Mouse (Mus musculus) gastrocnemius, postnatal 4 days (tissue): ENCODE data around the gene Senp1. TPM values are rescaled to one million over a fixed set of nuclear protein-coding genes. Genes with fewer than 3 reads are reported as not detected.

Experiments used
- DNase-seq, 2 experiments: peaks; one replicate each; pipeline ENCODE4 v3.0.0; 2021 to 2022; ENCODE audit warnings: low spot score in 2 of 2, mixed read lengths in 2 of 2
- long read RNA-seq, 2 experiments: library from polyadenylated mRNA; stranded (forward); transcript quantifications; one replicate each; pipeline ENCODE4 v2.0.0; 2021
- total RNA-seq, 2 experiments: library from RNA; stranded (reverse); gene quantifications; 2 replicates each; pipeline ENCODE4 v1.2.3; 2021

Gene Senp1
- total RNA-seq = 10 to 100 TPM; 17.7 to 21.7 TPM
- long read RNA-seq, experiment 1, full-length matches to known transcripts = 8 of 22 reads
- long read RNA-seq, experiment 1, partial matches to known transcripts = 1 of 22 reads
- long read RNA-seq, experiment 1, other reads (novel, unspliced or antisense) = 13 of 22 reads
- long read RNA-seq, experiment 2, full-length matches to known transcripts = 7 of 29 reads
- long read RNA-seq, experiment 2, partial matches to known transcripts = 4 of 29 reads
- long read RNA-seq, experiment 2, other reads (novel, unspliced or antisense) = 18 of 29 reads

DNA sequence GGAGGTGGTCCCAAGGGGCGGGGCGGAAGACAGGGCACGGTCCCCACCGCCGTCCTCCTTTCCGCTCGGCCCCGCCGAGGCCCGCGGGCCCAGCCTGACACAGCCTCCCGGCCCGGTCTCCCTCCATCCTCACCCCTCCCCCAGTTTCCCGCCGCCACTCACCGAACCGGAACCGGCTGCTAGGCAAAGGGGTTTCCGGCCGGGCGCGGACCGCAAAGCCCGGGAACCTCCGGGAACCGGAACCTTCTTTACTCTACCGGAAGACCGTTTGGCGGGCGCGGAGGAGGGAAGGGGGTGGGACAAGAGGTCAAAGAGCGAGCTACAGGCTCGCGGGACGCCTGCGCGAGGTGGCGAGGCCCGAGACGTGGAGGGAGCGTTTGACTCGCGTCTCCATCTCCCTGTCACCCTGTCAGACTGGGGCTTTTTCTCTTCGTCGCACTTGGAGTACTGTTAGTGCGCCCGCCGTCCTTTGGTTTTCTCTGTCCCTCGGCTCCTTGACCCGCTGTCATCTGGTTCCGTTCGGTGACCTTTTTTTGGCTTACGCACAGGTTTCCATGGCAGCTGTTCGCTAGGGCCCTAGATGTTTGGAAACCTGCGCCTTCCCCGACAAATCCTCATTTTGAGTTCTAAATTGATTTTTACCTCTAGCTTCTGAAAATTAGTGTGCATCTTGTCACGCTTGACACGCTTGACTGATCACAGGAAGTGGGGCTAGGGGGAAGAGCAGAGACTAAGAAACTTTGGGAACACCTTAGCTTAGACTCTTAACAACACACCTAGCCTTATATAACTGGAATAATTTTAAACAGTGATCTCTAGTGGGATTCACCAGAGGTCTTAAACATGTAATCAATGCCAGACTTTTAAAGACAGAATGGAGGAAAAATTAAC, at the start of gene Senp1:
Senp1 (minus strand) TSS at position 624 of the 891 bp plus-strand sequence.
- peak; percentile 80 to 89 for DNase-seq

DNA sequence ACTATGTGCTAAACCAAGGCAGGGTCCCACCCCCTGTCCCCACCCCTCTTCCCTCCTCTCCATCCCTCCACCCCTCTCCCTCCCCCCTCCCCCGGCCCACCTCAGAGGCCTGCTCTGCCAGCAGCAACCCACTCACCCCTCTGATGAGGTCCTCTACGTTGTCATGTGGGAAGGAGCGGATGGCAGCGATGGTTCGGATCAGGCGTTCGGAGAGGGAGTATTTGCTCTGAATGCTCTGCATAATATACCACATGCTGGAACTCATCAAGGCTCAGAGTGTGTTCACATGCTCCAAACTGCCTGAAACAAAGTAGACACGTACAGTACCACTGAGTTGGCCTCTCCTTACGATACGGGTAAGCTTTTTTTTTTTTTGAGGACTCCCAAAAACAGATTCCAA, 49.0 kb upstream of the Senp1 start:
- DNase-seq = no peak

DNA sequence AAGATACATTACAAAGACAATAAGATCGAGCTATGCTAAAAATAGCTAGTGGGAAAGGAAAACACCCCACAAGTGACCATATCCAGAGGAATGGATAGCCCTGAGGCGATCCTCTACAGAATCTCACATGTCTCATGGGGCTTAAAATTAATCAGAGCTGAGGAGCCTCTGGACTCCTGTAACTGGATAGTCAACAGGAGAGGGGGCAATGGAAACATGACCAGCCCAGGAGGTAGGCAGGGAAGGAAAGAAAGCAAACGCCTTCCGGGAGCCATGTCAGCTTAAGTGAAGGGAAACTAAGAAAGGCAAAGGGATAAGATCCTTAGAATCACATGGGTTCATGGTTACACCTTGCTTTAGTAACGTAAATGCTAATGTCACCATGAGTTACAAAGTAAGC, 47.3 kb upstream of the Senp1 start:
- no peak for DNase-seq

DNA sequence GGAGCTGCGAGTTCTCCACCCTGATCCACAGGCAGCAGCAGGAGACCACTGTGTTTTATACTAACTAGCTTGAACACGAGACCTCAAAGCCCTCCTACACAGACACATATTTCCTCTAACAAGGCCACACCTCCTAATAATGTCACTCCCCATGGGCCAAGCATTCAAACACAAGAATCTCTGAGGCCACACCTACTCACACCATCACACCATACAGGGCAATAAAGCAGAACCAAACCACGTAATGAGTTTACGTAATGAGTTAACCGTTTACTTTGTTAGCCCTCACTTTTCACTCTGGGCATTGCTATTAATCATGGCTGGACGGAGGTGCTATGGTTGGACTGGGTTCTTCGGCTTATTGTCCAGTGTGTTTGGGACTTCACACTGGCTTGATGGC, 46.2 kb upstream of the Senp1 start:
- no peak for DNase-seq

DNA sequence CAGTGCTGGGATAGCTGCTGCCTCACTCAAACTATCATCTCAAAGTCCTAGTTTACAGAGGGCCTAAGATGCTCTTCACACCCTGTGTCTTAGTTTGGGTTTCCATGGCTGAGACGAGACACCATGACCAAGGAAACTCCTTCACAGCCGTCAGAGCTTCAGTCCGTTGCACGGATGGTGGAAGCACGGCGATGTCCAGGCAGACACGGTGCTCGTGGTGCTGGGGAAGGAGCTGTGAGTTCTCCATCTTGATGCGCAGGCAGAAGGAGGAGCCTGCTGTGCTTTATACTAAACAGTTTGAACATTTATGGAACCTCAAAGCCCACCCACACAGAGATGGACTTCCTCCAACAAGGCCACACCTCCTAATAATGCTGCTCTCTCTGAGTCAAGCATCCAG, 43.3 kb upstream of the Senp1 start:
- DNase-seq = no peak

DNA sequence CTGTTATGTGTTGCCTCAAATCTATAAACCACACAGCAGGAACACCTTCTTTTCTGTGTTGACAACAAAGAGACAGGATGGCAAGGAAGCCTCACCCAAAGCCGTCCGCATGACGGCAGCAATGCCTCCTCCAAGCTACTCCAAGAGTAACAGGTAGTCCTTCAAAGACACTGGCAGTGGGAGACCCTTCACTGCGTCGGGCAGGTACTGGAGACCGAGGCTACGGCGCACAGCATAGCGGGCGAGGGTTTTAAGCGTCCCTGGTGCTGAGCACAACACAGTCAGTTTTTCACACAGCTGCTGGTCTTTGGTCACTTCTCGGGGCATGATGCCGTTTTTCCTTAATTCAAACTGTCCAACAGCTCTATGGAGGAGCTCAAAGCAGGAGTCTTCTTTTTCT, 42.1 kb upstream of the Senp1 start:
- no peak for DNase-seq

DNA sequence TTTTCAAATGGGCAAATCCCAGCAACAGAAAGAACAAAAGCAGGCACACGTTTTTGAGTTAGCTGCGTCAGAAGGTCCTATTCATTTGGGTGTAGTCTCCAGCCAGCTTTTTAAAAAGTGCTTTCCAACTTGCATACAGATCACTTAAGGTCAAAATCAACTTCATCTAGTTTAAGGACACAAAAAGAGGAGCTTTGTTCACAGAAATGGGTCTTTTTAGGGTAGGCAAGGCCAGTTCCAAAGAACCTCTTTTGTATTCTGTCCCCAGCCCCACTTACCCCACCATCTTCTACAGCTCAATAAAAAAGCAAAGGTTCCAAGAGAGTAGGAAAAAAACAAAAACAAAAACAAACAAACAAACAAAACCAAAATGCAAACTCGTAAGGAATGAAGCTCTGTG, 41.1 kb upstream of the Senp1 start:
- DNase-seq = no peak

DNA sequence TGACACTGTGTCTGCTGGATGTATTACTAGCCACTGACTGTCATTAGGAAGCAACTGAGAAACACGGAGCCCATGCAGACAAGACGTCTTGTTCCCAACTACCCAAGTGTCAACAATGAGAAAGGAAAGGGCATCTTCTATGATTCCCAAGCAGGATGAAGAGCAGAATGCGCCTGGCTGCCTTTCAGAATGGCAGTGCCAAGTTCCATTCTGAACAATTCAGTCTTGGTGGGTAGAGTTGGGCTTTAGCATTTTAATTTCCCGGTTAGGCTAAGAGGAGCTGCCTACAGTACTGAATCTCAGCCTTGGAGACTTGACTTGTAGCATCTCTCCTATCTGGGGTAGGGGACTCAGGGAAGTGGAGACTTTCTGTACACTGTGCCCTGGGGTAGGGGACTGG, 40.5 kb upstream of the Senp1 start:
- no peak for DNase-seq

DNA sequence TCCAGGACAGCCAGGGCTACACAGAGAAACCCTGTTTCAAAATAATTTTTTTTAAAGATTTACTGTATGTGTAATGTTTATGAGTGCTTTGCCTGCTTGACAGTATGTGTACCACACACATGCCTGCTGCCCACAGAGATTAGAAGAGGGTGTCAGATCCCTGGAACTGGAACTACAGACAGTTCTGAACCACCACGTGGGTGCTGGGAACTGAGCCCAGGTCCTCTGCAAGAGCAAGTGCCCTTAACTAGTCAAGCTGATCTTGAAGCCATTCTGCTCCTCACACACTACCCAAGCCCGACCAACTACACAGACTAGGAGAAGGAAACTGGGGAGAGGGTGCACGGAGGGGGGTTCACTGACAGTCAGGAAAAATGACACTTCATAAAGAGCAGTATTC, 39.9 kb upstream of the Senp1 start:
- DNase-seq = no peak

DNA sequence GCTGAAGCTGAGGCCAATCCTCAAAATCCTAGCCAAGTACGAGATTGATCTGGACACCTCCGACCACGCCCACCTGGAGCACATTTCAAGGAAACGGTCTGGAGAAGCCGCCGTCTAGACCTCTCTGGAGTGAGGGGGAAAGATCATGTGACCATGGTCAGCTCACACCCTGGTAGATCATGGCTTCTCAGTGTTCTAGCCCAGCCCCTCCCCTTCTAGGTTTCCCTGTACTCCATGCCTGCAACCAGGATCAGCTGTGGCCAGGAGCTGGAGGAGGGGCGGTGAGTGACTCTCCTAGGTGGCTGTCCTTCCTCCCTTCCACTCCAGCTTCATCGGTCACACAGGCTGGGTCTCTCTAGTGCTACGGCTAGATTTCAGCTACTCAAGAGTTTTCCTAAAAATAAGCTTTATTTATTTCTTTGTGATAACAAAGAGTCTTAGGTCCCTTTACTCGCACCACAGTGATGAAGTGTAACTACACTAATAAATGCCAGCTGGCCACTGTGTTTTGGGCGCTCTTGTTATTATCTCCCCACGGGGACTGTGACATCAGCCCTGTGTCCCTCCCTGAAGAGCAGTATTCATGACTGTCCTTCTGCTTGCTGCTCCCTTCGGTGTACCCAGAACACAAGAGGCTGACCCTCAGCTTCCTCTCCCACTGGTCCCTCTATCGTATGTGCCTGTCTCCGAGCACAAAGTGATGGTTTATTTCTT, 38.6 kb upstream of the Senp1 start:
- no peak for DNase-seq

DNA sequence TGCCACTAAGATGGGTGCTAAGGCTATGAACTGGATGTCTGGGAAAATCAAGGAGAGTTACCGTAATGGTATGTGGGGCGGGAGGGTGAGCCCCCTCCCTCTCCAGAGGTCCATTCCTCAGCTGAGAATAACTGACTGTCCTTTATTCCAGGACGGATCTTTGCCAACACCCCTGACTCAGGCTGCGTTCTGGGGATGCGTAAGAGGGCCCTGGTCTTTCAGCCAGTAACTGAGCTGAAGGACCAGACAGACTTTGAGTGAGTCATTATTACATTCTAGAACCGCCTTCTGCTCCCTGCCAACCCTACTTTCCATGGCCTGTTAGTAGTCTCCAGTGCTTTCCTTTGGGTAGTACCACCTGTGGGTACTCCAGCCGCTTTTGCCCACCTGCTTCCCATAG, 37.9 kb upstream of the Senp1 start:
- no peak for DNase-seq

DNA sequence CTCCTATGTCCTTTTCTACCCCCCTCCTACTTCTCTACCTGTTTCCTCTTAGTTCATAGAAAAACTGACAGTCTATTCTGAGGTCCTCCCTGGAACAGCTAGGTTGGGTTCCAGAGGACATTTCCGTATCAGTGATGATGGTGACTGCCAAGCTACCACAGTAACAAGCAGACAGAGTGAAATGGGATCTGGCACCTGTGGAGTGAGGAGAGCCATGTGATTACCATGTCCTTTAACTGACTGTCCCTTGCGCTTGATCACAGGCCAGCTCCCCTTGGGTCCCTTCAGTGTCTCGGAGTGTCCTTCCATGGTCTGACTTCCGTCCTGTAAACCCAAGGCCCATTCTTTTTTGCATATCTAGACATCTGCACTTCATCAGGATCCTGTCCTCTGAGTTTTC, 37.5 kb upstream of the Senp1 start:
- DNase-seq = no peak

DNA sequence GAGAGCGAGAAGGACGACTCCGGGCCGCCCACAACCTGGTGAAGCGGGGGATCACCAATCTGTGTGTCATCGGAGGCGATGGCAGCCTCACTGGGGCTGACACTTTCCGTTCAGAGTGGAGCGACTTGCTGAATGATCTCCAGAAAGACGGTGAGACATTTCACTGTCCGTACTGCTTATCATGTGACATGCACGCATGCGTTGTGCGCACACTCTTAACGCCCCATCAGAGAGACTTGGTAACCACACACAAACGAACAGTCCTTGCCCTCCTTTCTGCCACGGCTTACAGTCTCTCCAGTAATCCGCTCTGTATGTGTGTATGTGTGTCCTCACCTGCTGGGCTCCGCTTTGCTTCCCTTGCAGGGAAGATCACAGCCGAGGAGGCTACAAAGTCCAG, 27.3 kb upstream of the Senp1 start:
- no peak for DNase-seq

DNA sequence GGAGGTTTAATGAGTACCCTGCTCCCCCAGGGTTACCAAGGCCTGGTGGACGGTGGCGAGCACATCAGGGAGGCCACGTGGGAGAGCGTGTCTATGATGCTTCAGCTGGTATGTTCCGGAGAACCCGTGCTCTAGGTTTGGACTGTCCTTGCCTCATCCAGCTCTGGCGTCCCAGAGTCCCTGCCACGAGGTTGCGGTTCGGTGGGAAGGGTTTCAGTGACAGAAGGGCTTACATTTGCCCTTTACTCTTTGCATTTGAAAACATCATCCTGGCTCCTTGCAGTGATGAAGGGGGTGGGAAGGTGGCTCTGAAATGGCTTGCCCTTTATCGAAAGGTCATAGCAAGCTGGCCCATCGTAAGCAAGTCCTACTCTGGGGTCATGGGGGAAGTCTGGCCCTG, 25.8 kb upstream of the Senp1 start:
- no peak for DNase-seq

DNA sequence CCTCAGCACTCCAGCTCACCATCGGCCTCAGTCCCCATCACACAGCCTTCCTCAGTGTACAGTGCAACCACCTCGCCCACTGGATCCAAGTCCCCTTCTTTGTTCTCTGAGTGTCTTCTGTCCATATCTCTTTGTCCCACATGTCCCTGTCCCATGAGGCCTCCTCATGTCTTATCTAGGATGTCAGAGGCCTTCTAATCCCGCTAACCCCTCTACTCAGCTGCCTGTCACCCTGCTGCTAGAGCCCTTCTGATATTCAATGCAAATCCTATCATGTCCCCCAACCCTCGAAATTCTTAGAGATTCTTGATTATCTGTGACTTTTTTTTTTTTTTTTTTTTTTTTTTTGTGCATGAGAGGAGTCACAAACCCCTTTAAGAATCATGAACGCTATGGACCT, 22.7 kb upstream of the Senp1 start:
- no peak for DNase-seq

DNA sequence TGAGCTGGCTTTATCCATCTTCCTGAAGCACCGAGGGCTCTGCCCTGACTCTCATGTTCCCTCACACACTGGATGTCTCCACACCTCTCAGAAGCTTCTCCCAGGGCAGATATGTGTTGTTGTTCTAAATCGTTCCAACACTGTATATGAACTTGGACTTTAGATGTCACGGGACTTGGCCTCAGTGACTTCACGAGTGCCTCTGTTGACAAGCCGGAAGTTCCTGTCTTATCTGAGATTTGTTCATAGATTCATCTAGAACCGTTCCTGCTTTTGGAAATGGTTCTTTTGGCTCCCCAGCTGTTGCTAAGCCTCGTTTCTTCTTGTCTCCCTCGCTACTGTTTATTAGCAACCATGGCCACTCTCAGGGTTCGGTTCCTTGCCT, 22.2 kb upstream of the Senp1 start:
- DNase-seq = no peak

DNA sequence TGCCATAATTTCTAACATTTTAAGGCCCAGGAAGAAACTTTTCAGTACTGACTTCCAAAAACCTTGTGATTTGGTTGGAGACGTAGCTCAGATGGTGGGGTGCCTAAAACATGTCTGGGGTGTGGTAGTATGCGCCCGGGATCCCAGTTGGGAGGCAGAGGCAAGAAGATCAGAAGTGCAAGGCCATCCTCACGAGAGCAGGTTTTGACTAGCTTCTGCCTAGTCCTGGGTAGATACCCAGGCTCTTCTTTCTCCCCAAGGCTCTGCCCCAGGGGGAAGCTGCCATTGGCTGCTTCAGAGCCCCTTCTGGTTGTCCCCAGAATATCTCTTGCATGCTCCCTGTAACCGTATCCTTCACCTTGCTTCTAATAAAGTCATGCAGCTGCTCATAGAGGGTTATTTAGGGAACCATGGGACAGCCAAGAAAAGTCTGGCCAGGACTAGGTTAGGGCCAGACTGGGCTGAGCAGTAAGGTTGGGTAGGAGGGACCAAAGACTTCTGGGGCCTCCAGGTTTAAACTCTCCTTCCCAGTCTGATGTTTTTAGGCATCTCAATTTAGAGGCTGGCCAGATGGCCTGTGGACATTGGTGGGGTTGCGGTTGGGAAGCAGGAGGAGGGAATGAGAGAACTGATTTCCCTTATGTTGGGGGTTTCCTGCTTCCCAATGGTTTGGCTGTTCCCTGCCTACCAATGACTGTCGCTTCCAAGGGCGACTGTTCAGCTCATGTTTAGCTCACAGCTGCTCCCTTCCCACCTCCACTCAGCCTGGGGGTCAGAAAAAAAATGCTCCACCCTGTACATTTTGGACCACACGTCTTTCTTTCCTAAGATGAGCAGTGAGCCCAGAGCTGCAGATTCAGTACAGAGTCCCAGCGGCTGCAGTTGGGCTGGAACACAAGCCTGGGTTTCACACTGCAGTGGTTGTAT, 21.6 kb upstream of the Senp1 start:
- DNase-seq = no peak

DNA sequence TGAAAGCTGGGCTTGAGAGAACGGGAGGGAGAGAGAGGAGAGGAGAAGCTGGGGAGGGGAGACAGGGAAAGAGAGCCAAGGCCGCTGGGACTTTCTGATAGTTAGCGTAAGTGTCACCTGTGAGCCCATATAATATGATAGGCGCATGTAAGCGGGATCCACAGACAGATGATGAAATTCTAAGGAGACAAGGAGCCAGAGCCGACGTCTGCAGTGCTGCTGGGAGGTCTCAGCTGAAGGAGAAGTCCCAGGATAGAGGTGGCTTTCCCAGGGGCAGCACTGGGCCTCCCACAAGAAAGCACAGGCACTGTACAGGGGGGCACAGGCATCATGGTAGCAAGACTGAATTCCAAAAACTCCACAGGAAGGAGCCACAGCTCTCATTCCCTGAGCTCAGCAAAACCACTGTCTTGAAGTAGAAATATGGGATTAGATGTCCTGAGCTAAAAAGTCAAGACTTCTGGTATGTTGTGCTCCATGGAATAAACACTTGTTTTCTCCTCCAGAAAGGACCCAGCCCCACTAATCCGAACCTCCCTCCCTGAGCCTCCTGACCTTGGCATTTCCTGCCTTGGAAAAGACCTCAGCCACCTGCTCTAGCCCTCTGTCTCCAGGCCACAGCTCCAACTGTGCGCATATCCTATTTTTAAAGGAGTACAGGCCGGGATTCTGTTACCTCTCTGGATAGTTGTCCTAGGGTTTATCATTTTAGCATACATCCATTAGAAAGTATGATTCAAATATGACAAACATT, 20.7 kb upstream of the Senp1 start:
- DNase-seq = no peak

DNA sequence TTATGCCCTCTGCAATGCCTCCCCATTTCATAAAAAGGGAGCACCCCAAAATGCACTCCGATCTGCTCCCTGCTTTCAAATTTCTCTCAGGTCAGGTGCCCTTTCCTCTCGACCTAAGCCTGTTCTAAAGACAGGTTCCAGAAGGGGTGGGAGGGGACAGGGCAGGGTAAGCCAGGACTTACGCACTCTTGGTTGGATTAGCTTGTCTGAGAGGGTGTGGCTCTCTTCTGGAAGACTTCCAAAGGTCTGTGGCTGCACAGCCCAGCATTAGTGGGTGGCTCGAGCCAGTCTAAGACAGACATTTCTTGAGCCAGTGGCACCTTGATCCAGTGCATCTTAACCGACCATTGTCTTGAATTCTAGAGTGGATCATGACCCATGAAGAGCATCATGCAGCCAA, 18.2 kb upstream of the Senp1 start:
- DNase-seq = no peak
